Mouse (Mus musculus) ES-Bruce4 (cell line): Measurements from ENCODE around the gene Axdnd1.

ENCODE experiments used
- CTCF ChIP-seq: IDR thresholded peaks from one replicate; pipeline ENCODE4 v1.8.1; 2011; ENCODE audit warnings: low read depth, low read length
- EP300 ChIP-seq: IDR thresholded peaks from 2 replicates; pipeline ENCODE4 v1.6.1; 2011; ENCODE audit warnings: low read depth, low read length; ENCODE audit not compliant: insufficient read depth
- POLR2A ChIP-seq: IDR thresholded peaks from one replicate; pipeline ENCODE4 v1.8.1; 2011; ENCODE audit warnings: low read length; ENCODE audit not compliant: insufficient read depth

GRCm38 (mm10) chr1:156454384-156454783, 33.4 kb upstream of the Axdnd1 start:
- TF ChIP-seq CTCF (no peak), POLR2A (no peak), EP300 (no peak)
